Mouse (Mus musculus) neural tube, embryonic 10.5 days (tissue): ENCODE results near the gene Gm20903.
"Not testable (repeated sequence)": the region's sequence is repeated elsewhere in the genome, so short reads cannot be mapped to it uniquely, and the experiment has no call there.

Source experiments
- DNase-seq: peaks from one replicate; pipeline ENCODE4 v3.0.0-alpha.2; 2017; ENCODE audit warnings: low spot score; ENCODE audit errors: extremely low spot score

Gene Gm20903

GRCm38 (mm10) chrY:73669015-73669414 is at the start of gene Gm20903:
TSS of gene Gm20903 (plus strand) at chrY:73669315.
- not testable (repeated sequence) for DNase-seq
